Mouse (Mus musculus): ENCODE data around the gene Lrmda. TPM values are rescaled to one million over a fixed set of nuclear protein-coding genes. Genes with fewer than 3 reads are reported as not detected.

Lrmda gene
- total RNA-seq, 2 experiments from 2014 or later, result 0.66 to 0.97 TPM

- intact Hi-C loops (cut with DNase I), result no loop called here
These were observed 628.5 kb downstream of the Lrmda start for GRCm38 (mm10) chr14:22647879-22648611.

GRCm38 (mm10) chr14:22649411-22649911, 629.9 kb downstream of the Lrmda start:
- intact Hi-C loops (cut with DNase I), result no loop called here
- no peak for DNase-seq (ENCODE audit: low spot score in 2 of 2)

More at GRCm38 (mm10) chr14:22647879-22648611, 628.5 kb downstream of the Lrmda start:
- no peak for DNase-seq (ENCODE audit: low spot score in 2 of 2)

GRCm38 (mm10) chr14:22649985-22650984, 630.8 kb downstream of the Lrmda start:
- no peak for DNase-seq (ENCODE audit: low spot score in 2 of 2)
- intact Hi-C loops (cut with DNase I), result no loop called here

GRCm38 (mm10) chr14:22651131-22651952, 631.8 kb downstream of the Lrmda start:
- intact Hi-C loops (cut with DNase I), result no loop called here
- no peak for DNase-seq (ENCODE audit: low spot score in 2 of 2)

GRCm38 (mm10) chr14:22662496-22662895, 643.0 kb downstream of the Lrmda start:
- intact Hi-C loops (cut with DNase I), result no loop called here
- no peak for DNase-seq (ENCODE audit: low spot score in 2 of 2)

GRCm38 (mm10) chr14:22666437-22666836, 646.9 kb downstream of the Lrmda start:
- DNase-seq (ENCODE audit: low spot score in 2 of 2), result no peak
- intact Hi-C loops (cut with DNase I), result no loop called here

- intact Hi-C loops (cut with DNase I), result no loop called here
- DNase-seq (ENCODE audit: low spot score in 2 of 2), result no peak
These were observed 648.8 kb downstream of the Lrmda start for GRCm38 (mm10) chr14:22668302-22668701.

GRCm38 (mm10) chr14:22668711-22669110, 649.2 kb downstream of the Lrmda start:
- intact Hi-C loops (cut with DNase I), result no loop called here

GRCm38 (mm10) chr14:22673581-22673980, 654.1 kb downstream of the Lrmda start:
- intact Hi-C loops (cut with DNase I), result no loop called here
- DNase-seq (ENCODE audit: low spot score in 2 of 2), result no peak

More at GRCm38 (mm10) chr14:22668711-22669110, 649.2 kb downstream of the Lrmda start:
- DNase-seq (ENCODE audit: low spot score in 2 of 2), result no peak

GRCm38 (mm10) chr14:22679008-22679704, 659.6 kb downstream of the Lrmda start:
- intact Hi-C loops (cut with DNase I), result no loop called here
- DNase-seq (ENCODE audit: low spot score in 2 of 2), result no peak

GRCm38 (mm10) chr14:22679705-22680643, 660.5 kb downstream of the Lrmda start:
- intact Hi-C loops (cut with DNase I), result no loop called here
- DNase-seq (ENCODE audit: low spot score in 2 of 2), result no peak

- no peak for DNase-seq (ENCODE audit: low spot score in 2 of 2)
- intact Hi-C loops (cut with DNase I), result no loop called here
These were observed 667.4 kb downstream of the Lrmda start for GRCm38 (mm10) chr14:22686886-22687285.

- DNase-seq (ENCODE audit: low spot score in 2 of 2), result no peak
- intact Hi-C loops (cut with DNase I), result no loop called here
These were observed 668.9 kb downstream of the Lrmda start for GRCm38 (mm10) chr14:22688399-22688798.

GRCm38 (mm10) chr14:22695448-22695847, 675.9 kb downstream of the Lrmda start:
- peak in 1 of 2 experiments; percentile 3 for DNase-seq (ENCODE audit: low spot score in 2 of 2)
- intact Hi-C loops (cut with DNase I), result no loop called here

GRCm38 (mm10) chr14:22695931-22696365, 676.4 kb downstream of the Lrmda start:
- no peak for DNase-seq (ENCODE audit: low spot score in 2 of 2)
- intact Hi-C loops (cut with DNase I), result no loop called here

- intact Hi-C loops (cut with DNase I), result no loop called here
- DNase-seq (ENCODE audit: low spot score in 2 of 2), result no peak
These were observed 680.7 kb downstream of the Lrmda start for GRCm38 (mm10) chr14:22700236-22700635.

- intact Hi-C loops (cut with DNase I), result no loop called here
These were observed 681.2 kb downstream of the Lrmda start for GRCm38 (mm10) chr14:22700690-22701089.

More at GRCm38 (mm10) chr14:22700690-22701089, 681.2 kb downstream of the Lrmda start:
- DNase-seq (ENCODE audit: low spot score in 2 of 2), result no peak
